Mouse (Mus musculus) liver, adult 10 weeks (tissue): ENCODE results near the gene D930007J09Rik. TPM values are rescaled to one million over a fixed set of nuclear protein-coding genes. Genes with fewer than 3 reads are reported as not detected.

Experiments
- polyA plus RNA-seq: library from polyadenylated mRNA; stranded (reverse); fragments of 350-450 nt; fragmentation: Illumina TruSeq; extraction: RNeasy Lipid Tissue Mini Kit (QIAGEN cat#74804); gene quantifications from one replicate; pipeline ENCODE4 v1.2.3, GENCODE M21; 2014; ENCODE audit warnings: low read depth, low replicate concordance

Gene D930007J09Rik
- polyA plus RNA-seq: not detected

GRCm38 (mm10) chr13:32802259-32803081 is at the start of gene D930007J09Rik:
D930007J09Rik (minus strand) TSS chr13:32802849.

GRCm38 (mm10) chr13:32850668-32851404 is 48.2 kb upstream of the D930007J09Rik start, which contains the start of gene Serpinb1a:
Serpinb1a (minus strand) TSS chr13:32851185.

GRCm38 (mm10) chr13:32801693-32802221 is 892 bp downstream of the D930007J09Rik start, which contains the start of gene Wrnip1:
Wrnip1 (plus strand) TSS chr13:32802038.

GRCm38 (mm10) chr13:32783816-32784215 is 18.8 kb downstream of the D930007J09Rik start, which contains the start of gene Mylk4:
Mylk4 (minus strand) TSS chr13:32783954.

Other genes with a start within 250 kb of the D930007J09Rik start
- gene Mylk4, start 18.9 kb downstream of the D930007J09Rik start, polyA plus RNA-seq: not detected
- 27.2 TPM for gene Wrnip1, start 811 bp downstream of the D930007J09Rik start, polyA plus RNA-seq
- 48.7 TPM for gene Serpinb1a, start 48.3 kb upstream of the D930007J09Rik start, polyA plus RNA-seq
- gene Serpinb1c, start 95.4 kb upstream of the D930007J09Rik start, polyA plus RNA-seq: 0.48 TPM
- 6.1 TPM for gene Serpinb6b, start 162.4 kb upstream of the D930007J09Rik start, polyA plus RNA-seq
- gene Serpinb9, start 200.4 kb upstream of the D930007J09Rik start, polyA plus RNA-seq: 22.4 TPM
- gene Serpinb9b, start 224.6 kb upstream of the D930007J09Rik start, polyA plus RNA-seq: not detected